Mouse (Mus musculus) lung, embryonic 14.5 days (tissue): ENCODE results near the gene Xpnpep3. TPM values are rescaled to one million over a fixed set of nuclear protein-coding genes. Genes with fewer than 3 reads are reported as not detected.
A peak's percentile ranks its signal among the peaks of the same experiment; 100 is the strongest.

Experiments used
- ATAC-seq: fragments of 200-750 bp; cut with Nextera tagmentation; 2 replicates; pipeline ENCODE4 v1.8.0; 2017; ENCODE audit warnings: mild to moderate bottlenecking, moderate TSS enrichment, moderate library complexity; ENCODE audit not compliant: insufficient read depth
- DNase-seq: peaks from one replicate; pipeline ENCODE4 v3.0.0-alpha.2; 2015
- H3K27ac ChIP-seq: fragments of 300-500 bp; sonication (generic); 2 replicates; pipeline ENCODE4 v1.5.1; 2014; ENCODE audit warnings: low read depth, mild to moderate bottlenecking, moderate library complexity
- H3K27me3 ChIP-seq: fragments of 300-500 bp; sonication (generic); 2 replicates; pipeline ENCODE4 v1.6.1; 2014; ENCODE audit warnings: low read length, control low read depth; ENCODE audit not compliant: insufficient read depth
- H3K36me3 ChIP-seq: fragments of 300-500 bp; sonication (generic); 2 replicates; pipeline ENCODE4 v1.6.1; 2014; ENCODE audit warnings: control low read depth; ENCODE audit not compliant: insufficient read depth
- H3K4me1 ChIP-seq: fragments of 300-500 bp; sonication (generic); 2 replicates; pipeline ENCODE4 v1.6.1; 2014; ENCODE audit warnings: antibody characterized with exemption, control low read depth; ENCODE audit not compliant: insufficient read depth
- H3K4me2 ChIP-seq: fragments of 300-500 bp; sonication (generic); 2 replicates; pipeline ENCODE4 v1.6.1; 2014; ENCODE audit warnings: mild to moderate bottlenecking
- H3K4me3 ChIP-seq: fragments of 300-500 bp; sonication (generic); 2 replicates; pipeline ENCODE4 v1.5.1; 2014; ENCODE audit warnings: low read depth, low read length
- H3K9ac ChIP-seq: fragments of 300-500 bp; sonication (generic); 2 replicates; pipeline ENCODE4 v1.6.1; 2014
- H3K9me3 ChIP-seq: fragments of 300-500 bp; sonication (generic); 2 replicates; pipeline ENCODE4 v1.6.1; 2016; ENCODE audit warnings: low read depth, low read length, control low read depth
- CTCF ChIP-seq: IDR thresholded peaks from 2 replicates; pipeline ENCODE4 v1.5.1; 2016; ENCODE audit warnings: antibody characterized with exemption, low read depth
- WGBS: fragments of 180-500 bp; shearing (Covaris S2); extraction: QIAGEN DNeasy Blood & Tissue Kit; methylation state at CpG from one replicate; pipeline ENCODE4 v1.1.7; 2014; 5-methylcytosine and 5-hydroxymethylcytosine counted together
- polyA plus RNA-seq: library from polyadenylated mRNA; unstranded; fragments of >200 nt; fragmentation: Nextera tagmentation; extraction: Ambion mirVana; gene quantifications from 2 replicates; pipeline ENCODE4 v1.2.1, GENCODE M21; 2014

Xpnpep3 gene
- polyA plus RNA-seq, 1 experiment from 2014 or later, result 8.6 TPM

DNA sequence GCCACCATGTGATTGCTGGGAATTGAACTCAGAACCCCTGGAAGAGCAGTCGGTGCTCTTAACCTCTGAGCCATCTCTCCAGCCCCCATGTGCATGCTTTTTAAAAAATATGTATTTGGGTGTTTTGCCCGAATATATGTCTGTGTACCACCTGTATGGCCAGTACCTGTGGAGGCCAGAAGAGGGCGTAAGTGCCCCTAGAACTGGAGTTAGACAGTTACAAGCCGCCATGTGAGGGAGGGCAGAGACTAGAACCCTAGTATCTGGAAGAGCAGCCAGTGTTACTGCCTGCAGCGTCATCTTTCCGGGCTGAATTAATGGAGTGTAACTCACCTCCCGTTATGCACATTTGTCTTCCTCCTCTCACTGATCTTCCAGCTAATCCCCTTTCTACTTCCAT lies 61.6 kb downstream of the Xpnpep3 start:
- ATAC-seq (no peak), DNase-seq (no peak)
- Histone ChIP-seq H3K4me1 (no peaks in the 10 kb centered on the region), H3K4me3 (no peak overlapping the region), H3K36me3 (0 out of 2 replicates have a peak, but pooled peaks cover under 1% of the 10 kb centered on the region), H3K27ac (no peak overlapping the region), H3K9ac (no peak overlapping the region), H3K4me2 (no peak overlapping the region), H3K9me3 (0 out of 2 replicates have a peak, but pooled peaks cover 5% of the 10 kb centered on the region), H3K27me3 (no peaks in the 10 kb centered on the region)
- WGBS, result 79% methylated on average over 7 of the region's 7 CpGs
- TF ChIP-seq CTCF, result peak; percentile 32; the same call in 1 of the 2 replicates

DNA sequence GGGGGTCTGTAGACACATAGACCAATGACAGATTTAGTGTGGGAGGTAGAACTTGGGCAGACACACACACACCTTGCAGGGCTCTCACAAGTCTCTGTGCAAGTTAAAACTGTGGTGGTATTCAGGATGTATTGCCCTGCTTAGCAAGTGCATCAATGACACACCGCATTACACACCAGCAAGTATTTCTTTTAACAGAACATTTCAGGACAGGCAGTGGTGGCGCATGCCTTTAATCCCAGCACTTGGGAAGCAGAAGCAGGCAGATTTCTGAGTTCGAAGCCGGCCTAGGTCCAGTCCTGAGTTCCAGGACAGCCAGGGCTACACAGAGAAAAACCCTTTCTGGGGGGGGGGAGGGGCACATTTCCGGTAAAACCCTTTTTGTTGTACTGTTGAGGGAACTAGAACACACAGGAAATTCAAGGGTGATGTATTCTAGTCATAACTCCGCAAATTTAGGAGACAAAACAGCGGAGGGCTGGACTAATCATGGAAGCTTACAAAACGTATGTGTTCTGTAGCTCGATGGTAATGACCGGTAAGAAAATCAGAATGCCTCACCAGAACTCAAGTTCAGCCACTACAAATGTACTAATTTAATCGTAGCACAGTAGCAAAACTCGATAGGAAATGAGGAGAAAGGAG lies 65.2 kb downstream of the Xpnpep3 start:
- Histone ChIP-seq H3K36me3 (peaks cover 18% of the 10 kb centered on the region), H3K4me3 (peak overlapping the region; percentile 61), H3K9me3 (0 out of 2 replicates have a peak, but pooled peaks cover 5% of the 10 kb centered on the region), H3K9ac (peak overlapping the region; percentile 74), H3K4me1 (no peaks in the 10 kb centered on the region), H3K27ac (peak overlapping the region; percentile 83), H3K27me3 (no peaks in the 10 kb centered on the region), H3K4me2 (peak overlapping the region; percentile 69)
- TF ChIP-seq CTCF, result no peak
- WGBS, result 71% methylated on average over 12 of the region's 12 CpGs
- DNase-seq (peak; percentile 8), ATAC-seq (no peak)

DNA sequence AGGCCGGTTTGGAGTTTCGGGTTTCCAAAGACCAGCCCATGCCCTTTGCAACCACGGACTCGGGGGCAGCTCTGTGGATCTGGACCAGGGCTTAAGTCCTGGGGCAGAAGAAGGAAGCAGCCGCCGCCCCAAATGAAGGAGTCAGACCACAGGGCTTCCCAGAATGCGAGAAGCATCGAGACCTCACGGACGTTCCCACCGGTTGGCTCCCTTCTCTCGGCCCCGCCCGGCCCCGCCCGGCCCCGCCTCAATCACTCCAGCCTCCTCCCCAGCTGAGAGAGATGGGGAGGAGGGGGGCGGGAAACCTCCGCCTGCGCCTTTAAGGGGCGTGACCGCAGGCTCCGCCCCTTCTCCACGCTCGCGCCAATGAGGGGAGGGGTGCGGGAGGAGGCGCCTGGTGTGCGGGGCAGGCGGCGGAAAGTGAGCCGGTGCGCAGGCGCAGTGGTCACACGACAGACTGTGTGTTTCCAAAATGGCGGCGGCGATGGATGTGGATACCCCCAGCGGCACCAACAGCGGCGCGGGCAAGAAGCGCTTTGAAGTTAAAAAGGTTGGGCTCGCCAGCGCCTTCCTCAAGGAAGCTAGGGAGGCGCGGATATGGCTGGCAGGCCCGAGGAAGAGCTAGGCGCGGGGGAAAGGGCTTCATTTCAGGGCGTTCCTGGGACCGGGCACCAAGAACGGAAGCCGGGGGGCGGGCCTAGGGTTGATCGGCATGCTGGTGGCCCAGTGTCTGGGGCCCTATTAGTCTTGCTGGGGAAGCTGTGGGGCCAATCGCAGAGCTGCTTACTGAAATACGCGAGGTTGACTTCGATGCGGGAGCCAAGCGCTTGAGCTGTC lies 66.2 kb downstream of the Xpnpep3 start, which contains the start of gene Rbx1:
Gene Rbx1 (plus strand): TSS at position 396 of the 837 bp plus-strand sequence.
- WGBS, result under 1% methylated on average over 61 of the region's 62 CpGs
- no peak for TF ChIP-seq CTCF
- Histone ChIP-seq H3K9ac (peak within 1 kb of the TSS; percentile 74), H3K4me3 (peak within 1 kb of the TSS; percentile 61), H3K27me3 (no peaks in the 10 kb centered on the region), H3K27ac (peak within 1 kb of the TSS; percentile 83), H3K36me3 (peaks cover 24% of the 10 kb centered on the region), H3K4me2 (peak within 1 kb of the TSS; percentile 69), H3K9me3 (0 out of 2 replicates have a peak, but pooled peaks cover 5% of the 10 kb centered on the region), H3K4me1 (no peaks in the 10 kb centered on the region)
- DNase-seq (peak; percentile 99), ATAC-seq (peak; percentile 99)

DNA sequence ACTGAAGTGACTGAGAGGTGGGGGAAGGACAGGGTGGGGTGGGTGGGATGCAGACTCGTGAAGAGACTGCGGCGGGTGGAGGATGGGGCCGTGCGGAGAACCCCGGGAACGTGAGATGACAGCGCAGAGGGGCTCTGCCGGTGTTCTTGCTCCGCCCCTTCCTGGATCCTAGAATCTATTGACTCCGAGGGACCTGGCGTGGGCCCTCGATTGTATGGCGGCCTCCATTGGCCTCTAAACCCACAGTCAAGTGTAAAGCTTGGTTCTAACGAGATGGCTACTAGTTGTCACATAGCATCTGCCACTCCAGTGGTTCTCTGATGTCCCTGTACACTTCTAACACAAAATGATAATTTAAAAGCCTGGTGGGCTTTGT lies 66.8 kb downstream of the Xpnpep3 start:
- no peak for TF ChIP-seq CTCF
- Histone ChIP-seq H3K4me3 (peak overlapping the region; percentile 61), H3K36me3 (peaks cover 30% of the 10 kb centered on the region), H3K27me3 (no peaks in the 10 kb centered on the region), H3K4me2 (peak overlapping the region; percentile 57), H3K9me3 (0 out of 2 replicates have a peak, but pooled peaks cover 5% of the 10 kb centered on the region), H3K4me1 (no peaks in the 10 kb centered on the region), H3K27ac (peak overlapping the region; percentile 76; the same call in 1 of the 2 replicates), H3K9ac (peak overlapping the region; percentile 74)
- WGBS, result under 1% methylated on average over 15 of the region's 15 CpGs
- DNase-seq (no peak), ATAC-seq (no peak)

DNA sequence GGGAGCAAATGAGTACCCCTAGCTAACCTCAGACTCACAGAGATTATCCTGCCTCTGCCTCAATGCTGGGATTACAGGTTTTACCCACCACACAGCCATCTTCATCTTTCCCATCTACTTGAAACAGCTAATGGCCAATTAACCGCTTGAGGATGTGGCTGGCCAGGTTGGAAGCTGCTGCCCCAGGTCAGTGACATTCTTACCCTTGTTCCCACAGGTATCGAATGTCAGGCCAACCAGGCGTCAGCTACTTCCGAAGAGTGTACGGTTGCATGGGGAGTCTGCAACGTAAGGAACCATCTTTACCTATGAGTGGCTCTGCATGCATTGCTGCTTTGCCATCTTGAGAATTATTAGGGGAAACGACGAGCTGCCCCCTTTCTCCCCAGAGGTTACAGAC lies 70.8 kb downstream of the Xpnpep3 start:
- DNase-seq, result no peak
- Histone ChIP-seq H3K27ac (no peak overlapping the region), H3K4me3 (no peak overlapping the region), H3K36me3 (peaks cover 69% of the 10 kb centered on the region), H3K27me3 (no peaks in the 10 kb centered on the region), H3K4me1 (no peaks in the 10 kb centered on the region), H3K9ac (no peak overlapping the region), H3K4me2 (no peak overlapping the region), H3K9me3 (no peaks in the 10 kb centered on the region)
- no peak for ATAC-seq
- 67% methylated on average over 8 of the region's 8 CpGs for WGBS
- no peak for TF ChIP-seq CTCF

DNA sequence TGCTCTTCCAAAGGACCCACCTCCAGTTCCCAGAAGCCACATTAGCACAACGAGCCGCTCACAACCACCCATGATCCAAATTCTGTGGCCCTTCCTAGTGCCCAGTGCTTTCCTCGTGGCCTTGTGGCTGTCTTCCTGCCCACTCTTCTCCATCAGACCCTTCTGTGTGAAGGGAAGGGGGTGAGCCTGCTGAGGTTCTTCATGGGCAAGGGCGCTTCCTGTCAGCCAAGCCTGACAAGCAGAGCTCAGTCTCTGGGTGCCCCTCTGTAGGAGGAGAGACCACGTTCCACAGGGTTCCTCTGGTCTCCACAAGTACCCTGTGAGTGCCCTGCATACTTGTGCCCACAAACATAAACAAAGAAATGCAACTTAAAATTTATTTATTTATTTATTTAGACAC lies 72.3 kb downstream of the Xpnpep3 start:
- TF ChIP-seq CTCF, result no peak
- DNase-seq (no peak), ATAC-seq (no peak)
- Histone ChIP-seq H3K36me3 (peaks cover 73% of the 10 kb centered on the region), H3K9me3 (no peaks in the 10 kb centered on the region), H3K27ac (no peak overlapping the region), H3K4me2 (no peak overlapping the region), H3K4me3 (no peak overlapping the region), H3K27me3 (no peaks in the 10 kb centered on the region), H3K4me1 (no peaks in the 10 kb centered on the region), H3K9ac (no peak overlapping the region)
- WGBS, result 92% methylated on average over 5 of the region's 5 CpGs

DNA sequence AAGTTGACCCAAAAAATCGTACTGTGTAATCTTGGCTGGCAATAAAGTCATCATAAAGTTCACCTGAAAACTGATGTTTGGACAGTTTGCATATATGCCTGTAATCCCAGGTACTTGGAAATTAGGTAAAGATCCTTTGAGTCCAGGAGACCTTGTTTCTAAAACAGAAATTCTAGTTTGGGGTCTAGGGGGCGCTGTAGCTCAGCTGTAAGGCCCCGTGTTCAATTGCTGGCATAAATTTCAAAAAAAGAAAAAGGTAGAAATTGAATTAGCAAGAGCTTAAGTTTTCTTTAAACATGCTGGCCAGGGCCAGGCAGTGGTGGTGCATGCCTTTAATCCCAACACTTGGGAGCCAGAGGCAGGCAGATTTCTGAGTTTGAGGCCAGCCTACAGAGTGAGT lies 75.7 kb downstream of the Xpnpep3 start:
- H3K4me1 ChIP-seq, result no peaks in the 10 kb centered on the region
- peaks cover 53% of the 10 kb centered on the region for H3K36me3 ChIP-seq
- H3K4me2 ChIP-seq, result no peak overlapping the region
- H3K27me3 ChIP-seq, result no peaks in the 10 kb centered on the region
- ATAC-seq (no peak), DNase-seq (peak; percentile 58)
- H3K9me3 ChIP-seq, result no peaks in the 10 kb centered on the region
- 42% methylated on average over 3 of the region's 3 CpGs for WGBS
- no peak overlapping the region for H3K27ac ChIP-seq
- H3K4me3 ChIP-seq, result no peak overlapping the region
- TF ChIP-seq CTCF, result peak; percentile 28
- H3K9ac ChIP-seq, result no peak overlapping the region
